Mouse (Mus musculus): Measurements from ENCODE around the gene Olfr794. TPM values are rescaled to one million over a fixed set of nuclear protein-coding genes. Genes with fewer than 3 reads are reported as not detected.

Gene Olfr794
- polyA plus RNA-seq (2012; fragmentation: generic; extraction: Trizol), result not detected

GRCm38 (mm10) chr10:129567355-129567754 lies at the start of gene Olfr794:
Gene Olfr794, plus strand, starts transcription at chr10:129567655.

GRCm38 (mm10) chr10:129521492-129521891 lies 46.0 kb upstream of the Olfr794 start, which contains the start of gene Olfr791:
Gene Olfr791, plus strand, starts transcription at chr10:129521792.

GRCm38 (mm10) chr10:129538862-129539261 lies 28.6 kb upstream of the Olfr794 start, which contains the start of gene Olfr792:
Gene Olfr792, plus strand, starts transcription at chr10:129539162.

GRCm38 (mm10) chr10:129612470-129612869 lies 45.0 kb downstream of the Olfr794 start, which contains the start of gene Olfr796:
Gene Olfr796, minus strand, starts transcription at chr10:129612570.

Other genes starting within 250 kb of the Olfr794 start
- not detected for gene Olfr780, start 249.5 kb upstream of the Olfr794 start, polyA plus RNA-seq (2012; fragmentation: generic; extraction: Trizol)
- gene Olfr781, start 238.8 kb upstream of the Olfr794 start, polyA plus RNA-seq (2012; fragmentation: generic; extraction: Trizol), result not detected
- gene Olfr782, start 218.8 kb upstream of the Olfr794 start, polyA plus RNA-seq (2012; fragmentation: generic; extraction: Trizol), result not detected
- under 1 TPM in 1 of 2 experiments, not detected in 1; 0.02 TPM for gene Olfr784, start 183.6 kb upstream of the Olfr794 start, polyA plus RNA-seq (2012; fragmentation: generic; extraction: Trizol)
- not detected for gene Olfr785, start 162.2 kb upstream of the Olfr794 start, polyA plus RNA-seq (2012; fragmentation: generic; extraction: Trizol)
- not detected for gene Olfr786, start 140.3 kb upstream of the Olfr794 start, polyA plus RNA-seq (2012; fragmentation: generic; extraction: Trizol)
- not detected for gene Olfr787, start 105.8 kb upstream of the Olfr794 start, polyA plus RNA-seq (2012; fragmentation: generic; extraction: Trizol)
- not detected for gene Olfr788, start 96.7 kb upstream of the Olfr794 start, polyA plus RNA-seq (2012; fragmentation: generic; extraction: Trizol)
- not detected for gene Olfr789, start 82.9 kb upstream of the Olfr794 start, polyA plus RNA-seq (2012; fragmentation: generic; extraction: Trizol)
- gene Olfr790, start 69.2 kb upstream of the Olfr794 start, polyA plus RNA-seq (2012; fragmentation: generic; extraction: Trizol), result not detected
- gene Olfr791, start 45.9 kb upstream of the Olfr794 start, polyA plus RNA-seq (2012; fragmentation: generic; extraction: Trizol), result not detected
- gene Olfr792, start 28.5 kb upstream of the Olfr794 start, polyA plus RNA-seq (2012; fragmentation: generic; extraction: Trizol), result not detected
- not detected for gene Olfr796, start 44.9 kb downstream of the Olfr794 start, polyA plus RNA-seq (2012; fragmentation: generic; extraction: Trizol)
- not detected for gene Olfr798, start 60.3 kb downstream of the Olfr794 start, polyA plus RNA-seq (2012; fragmentation: generic; extraction: Trizol)
- not detected for gene Olfr799, start 69.8 kb downstream of the Olfr794 start, polyA plus RNA-seq (2012; fragmentation: generic; extraction: Trizol)
- not detected for gene Olfr800, start 90.0 kb downstream of the Olfr794 start, polyA plus RNA-seq (2012; fragmentation: generic; extraction: Trizol)
- not detected for gene Olfr801, start 106.2 kb downstream of the Olfr794 start, polyA plus RNA-seq (2012; fragmentation: generic; extraction: Trizol)
- gene Olfr802, start 120.5 kb downstream of the Olfr794 start, polyA plus RNA-seq (2012; fragmentation: generic; extraction: Trizol), result not detected
- gene Olfr803, start 126.6 kb downstream of the Olfr794 start, polyA plus RNA-seq (2012; fragmentation: generic; extraction: Trizol), result not detected
- gene Olfr804, start 135.6 kb downstream of the Olfr794 start, polyA plus RNA-seq (2012; fragmentation: generic; extraction: Trizol), result not detected
- not detected for gene Olfr805, start 161.7 kb downstream of the Olfr794 start, polyA plus RNA-seq (2012; fragmentation: generic; extraction: Trizol)
- gene Olfr806, start 174.3 kb downstream of the Olfr794 start, polyA plus RNA-seq (2012; fragmentation: generic; extraction: Trizol), result not detected
- not detected for gene Olfr807, start 190.1 kb downstream of the Olfr794 start, polyA plus RNA-seq (2012; fragmentation: generic; extraction: Trizol)
- not detected for gene Olfr808, start 197.8 kb downstream of the Olfr794 start, polyA plus RNA-seq (2012; fragmentation: generic; extraction: Trizol)
- not detected for gene Olfr809, start 207.0 kb downstream of the Olfr794 start, polyA plus RNA-seq (2012; fragmentation: generic; extraction: Trizol)
- not detected for gene Olfr810, start 227.3 kb downstream of the Olfr794 start, polyA plus RNA-seq (2012; fragmentation: generic; extraction: Trizol)
- not detected for gene Olfr811, start 236.7 kb downstream of the Olfr794 start, polyA plus RNA-seq (2012; fragmentation: generic; extraction: Trizol)